Mouse (Mus musculus) limb, embryonic 10.5 days (tissue): ENCODE measurements around the gene Gnai2. TPM values are rescaled to one million over a fixed set of nuclear protein-coding genes. Genes with fewer than 3 reads are reported as not detected.
A peak's percentile ranks its signal among the peaks of the same experiment; 100 is the strongest.

ENCODE experiments used
- DNase-seq: peaks from one replicate; pipeline ENCODE4 v3.0.0-alpha.2; 2017; ENCODE audit warnings: low spot score
- H3K27ac ChIP-seq: fragments of 300-500 bp; sonication (generic); 2 replicates; pipeline ENCODE4 v1.5.1; 2016; ENCODE audit warnings: mild to moderate bottlenecking
- H3K27me3 ChIP-seq: fragments of 300-500 bp; sonication (generic); 2 replicates; pipeline ENCODE4 v1.6.1; 2016; ENCODE audit warnings: low read depth, mild to moderate bottlenecking; ENCODE audit not compliant: poor library complexity, severe bottlenecking
- H3K36me3 ChIP-seq: fragments of 300-500 bp; sonication (generic); 2 replicates; pipeline ENCODE4 v1.6.1; 2016; ENCODE audit warnings: mild to moderate bottlenecking, moderate library complexity
- H3K4me1 ChIP-seq: fragments of 300-500 bp; sonication (generic); 2 replicates; pipeline ENCODE4 v1.6.1; 2016
- H3K4me3 ChIP-seq: fragments of 300-500 bp; sonication (generic); 2 replicates; pipeline ENCODE4 v1.5.1; 2016; ENCODE audit warnings: mild to moderate bottlenecking, moderate library complexity
- H3K9me3 ChIP-seq: fragments of 300-500 bp; sonication (generic); replicated peaks from 2 replicates; pipeline ENCODE4 v1.6.1; 2016; ENCODE audit warnings: mild to moderate bottlenecking
- WGBS: fragments of 180-500 bp; shearing (Covaris S2); methylation state at CpG from one replicate; pipeline ENCODE4 v1.1.7; 2016; 5-methylcytosine and 5-hydroxymethylcytosine counted together
- polyA plus RNA-seq: library from polyadenylated mRNA; unstranded; fragments of >200 nt; fragmentation: Nextera tagmentation; extraction: Ambion mirVana; gene quantifications from 2 replicates; pipeline ENCODE4 v1.2.1, GENCODE M21; 2016

Gnai2 gene
- polyA plus RNA-seq, 1 experiment from 2014 or later, result 403 TPM

- H3K27ac ChIP-seq, result peak overlapping the region; percentile 94
- WGBS, result 7% methylated on average over 2 of the region's 2 CpGs
- peak overlapping the region; percentile 95 for H3K4me3 ChIP-seq
- H3K36me3 ChIP-seq, result peaks cover 83% of the 10 kb centered on the region
- peaks cover 67% of the 10 kb centered on the region for H3K4me1 ChIP-seq
- H3K27me3 ChIP-seq, result no peaks in the 10 kb centered on the region
- DNase-seq, result peak; percentile 97
- no peaks in the 10 kb centered on the region for H3K9me3 ChIP-seq
Measured at GRCm38 (mm10) chr9:107626844-107627277, 8.3 kb downstream of the Gnai2 start.

DNA sequence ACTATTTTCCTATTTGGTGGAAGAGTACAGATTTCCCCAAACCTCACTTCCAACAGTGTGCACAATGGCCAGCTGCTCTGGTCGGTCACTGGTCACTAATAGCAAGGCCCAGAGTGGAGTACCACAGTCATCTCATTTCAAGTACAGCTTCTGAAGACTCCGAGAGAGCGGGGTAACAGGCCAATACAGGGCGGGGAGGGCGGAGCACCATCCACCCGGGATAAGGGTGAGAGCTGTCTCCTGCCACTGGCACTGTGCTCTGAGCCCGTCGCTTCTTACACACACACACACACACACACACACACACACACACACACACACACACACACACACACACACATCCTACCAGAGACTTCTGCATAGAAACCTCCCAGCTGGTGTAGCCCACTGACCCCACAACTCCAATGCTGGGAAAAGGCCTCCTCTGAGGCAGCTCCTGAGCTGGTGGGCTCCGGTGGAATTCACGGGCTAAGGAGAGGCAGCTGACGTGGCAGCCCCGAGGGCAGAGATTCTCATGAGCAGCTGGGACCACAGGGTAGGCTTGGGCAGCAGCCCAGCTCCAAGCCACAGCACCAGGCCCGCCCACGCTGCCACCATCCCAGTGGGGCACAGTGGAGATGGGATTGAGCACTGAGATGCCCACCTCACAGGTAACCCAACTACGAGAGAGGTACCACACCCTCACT, 8.9 kb downstream of the Gnai2 start:
- no peaks in the 10 kb centered on the region for H3K27me3 ChIP-seq
- H3K9me3 ChIP-seq, result no peaks in the 10 kb centered on the region
- no peak for DNase-seq
- H3K27ac ChIP-seq, result peak overlapping the region; percentile 94
- peak overlapping the region; percentile 95 for H3K4me3 ChIP-seq
- WGBS, result 58% methylated on average over 15 of the region's 15 CpGs
- peaks cover 79% of the 10 kb centered on the region for H3K36me3 ChIP-seq
- peaks cover 61% of the 10 kb centered on the region for H3K4me1 ChIP-seq

GRCm38 (mm10) chr9:107625351-107626128, 9.6 kb downstream of the Gnai2 start:
- Histone ChIP-seq H3K36me3 (peaks cover 79% of the 10 kb centered on the region), H3K27me3 (no peaks in the 10 kb centered on the region), H3K4me3 (no peak overlapping the region), H3K9me3 (no peaks in the 10 kb centered on the region), H3K27ac (peak overlapping the region; percentile 94), H3K4me1 (peaks cover 54% of the 10 kb centered on the region)
- DNase-seq, result no peak
- 89% methylated on average over 12 of the region's 12 CpGs for WGBS

DNA sequence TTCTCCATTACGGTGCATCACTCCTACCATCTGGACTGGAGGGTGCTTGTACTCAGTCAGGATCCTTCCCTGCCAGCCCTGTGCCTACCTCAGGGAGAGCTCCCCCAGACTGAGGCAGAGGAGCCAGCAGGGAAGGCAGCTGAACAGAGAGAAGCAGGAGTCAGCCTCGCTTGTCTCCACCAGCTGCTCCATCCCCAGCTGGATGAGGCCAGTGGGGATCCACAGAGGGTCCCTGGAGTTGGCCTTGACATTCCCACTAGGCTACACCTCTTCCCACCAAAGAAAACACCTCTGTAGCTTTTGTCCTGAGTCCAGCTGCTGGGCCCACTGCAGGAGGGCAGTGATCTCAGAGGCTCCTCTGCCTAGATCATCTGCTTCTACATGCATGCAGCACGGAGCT, 10.2 kb downstream of the Gnai2 start:
- Histone ChIP-seq H3K9me3 (no peaks in the 10 kb centered on the region), H3K4me3 (no peak overlapping the region), H3K27ac (peak overlapping the region; percentile 12; the same call in 1 of the 2 replicates), H3K4me1 (peaks cover 48% of the 10 kb centered on the region), H3K36me3 (peaks cover 80% of the 10 kb centered on the region), H3K27me3 (no peaks in the 10 kb centered on the region)
- DNase-seq, result no peak
- WGBS, result 87% methylated on average over 3 of the region's 3 CpGs

- DNase-seq, result no peak
- no peaks in the 10 kb centered on the region for H3K9me3 ChIP-seq
- no peak overlapping the region for H3K4me3 ChIP-seq
- WGBS, result 85% methylated on average over 5 of the region's 5 CpGs
- peaks cover 44% of the 10 kb centered on the region for H3K4me1 ChIP-seq
- peaks cover 81% of the 10 kb centered on the region for H3K36me3 ChIP-seq
- no peaks in the 10 kb centered on the region for H3K27me3 ChIP-seq
- peak overlapping the region; percentile 12; the same call in 1 of the 2 replicates for H3K27ac ChIP-seq
Measured at GRCm38 (mm10) chr9:107624539-107624938, 10.6 kb downstream of the Gnai2 start.

DNA sequence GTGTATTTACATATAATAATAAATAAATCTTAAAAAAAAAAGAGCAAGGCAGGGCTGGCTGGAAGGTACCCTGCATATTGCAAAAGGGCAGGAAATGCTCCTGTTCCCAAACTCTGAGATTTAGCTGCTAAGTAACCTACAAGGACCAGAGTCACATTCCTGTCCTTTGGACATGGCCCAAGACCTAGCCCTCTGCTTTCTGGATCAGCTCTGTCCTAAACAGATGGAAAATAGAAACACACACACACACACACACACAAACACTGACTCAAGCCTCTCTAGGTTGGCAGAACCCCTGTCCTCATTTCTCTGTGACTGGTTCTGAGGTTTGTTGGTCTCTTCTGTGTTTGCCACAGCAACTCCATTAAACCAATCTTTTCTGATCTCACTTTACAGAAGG, 14.2 kb downstream of the Gnai2 start:
- Histone ChIP-seq H3K9me3 (no peaks in the 10 kb centered on the region), H3K4me3 (no peak overlapping the region), H3K27me3 (no peaks in the 10 kb centered on the region), H3K27ac (no peak overlapping the region), H3K36me3 (peaks cover 93% of the 10 kb centered on the region), H3K4me1 (peaks cover 8% of the 10 kb centered on the region)
- no peak for DNase-seq

DNA sequence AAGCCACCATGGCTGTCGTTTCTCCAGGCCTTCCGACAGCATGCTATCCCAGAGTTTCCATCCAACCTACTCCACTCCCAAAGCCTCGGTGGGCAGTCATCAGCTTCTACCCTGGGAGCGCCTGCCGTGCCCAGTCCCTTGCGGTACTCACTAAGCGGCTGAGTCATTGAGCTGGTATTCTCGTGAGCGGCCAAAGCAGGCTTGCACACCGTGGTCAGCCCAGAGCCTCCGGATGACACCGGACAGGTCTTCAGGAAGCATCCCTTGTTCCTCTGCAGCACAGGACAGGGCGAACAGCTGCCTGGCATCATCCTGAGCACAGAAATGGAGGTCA, 15.7 kb downstream of the Gnai2 start:
- 87% methylated on average over 13 of the region's 13 CpGs for WGBS
- no peak for DNase-seq
- Histone ChIP-seq H3K36me3 (peaks cover 93% of the 10 kb centered on the region), H3K27me3 (no peaks in the 10 kb centered on the region), H3K9me3 (no peaks in the 10 kb centered on the region), H3K4me1 (0 out of 2 replicates have a peak, but pooled peaks cover under 1% of the 10 kb centered on the region), H3K27ac (no peak overlapping the region), H3K4me3 (no peak overlapping the region)

- Histone ChIP-seq H3K4me1 (no peaks in the 10 kb centered on the region), H3K4me3 (no peak overlapping the region), H3K27me3 (no peaks in the 10 kb centered on the region), H3K36me3 (peaks cover 93% of the 10 kb centered on the region), H3K9me3 (no peaks in the 10 kb centered on the region), H3K27ac (no peak overlapping the region)
- WGBS, result 78% methylated on average over 13 of the region's 13 CpGs
- no peak for DNase-seq
Measured at GRCm38 (mm10) chr9:107618778-107619545, 16.2 kb downstream of the Gnai2 start.

DNA sequence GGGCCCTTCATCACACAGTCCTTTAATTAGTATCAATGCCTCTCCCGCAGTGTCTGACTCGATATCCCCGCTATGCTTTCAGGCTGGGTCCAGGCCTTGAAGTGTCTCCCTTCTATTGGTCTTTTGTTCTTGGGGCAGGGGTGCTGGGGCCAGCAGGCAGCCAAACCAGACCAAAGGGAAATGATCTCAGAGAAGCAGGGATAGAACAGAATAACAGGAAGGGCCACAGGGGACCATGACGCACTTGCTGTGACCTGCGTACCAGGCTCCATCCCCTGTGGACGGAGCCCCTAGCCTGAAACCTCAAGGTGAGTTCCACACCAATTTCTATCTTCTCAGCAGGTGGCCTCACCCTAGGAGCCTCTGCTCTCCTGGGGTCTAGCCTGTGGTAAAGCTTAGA, 17.1 kb downstream of the Gnai2 start:
- no peak for DNase-seq
- Histone ChIP-seq H3K27ac (no peak overlapping the region), H3K4me1 (peaks cover 3% of the 10 kb centered on the region), H3K27me3 (no peaks in the 10 kb centered on the region), H3K9me3 (no peaks in the 10 kb centered on the region), H3K36me3 (peaks cover 90% of the 10 kb centered on the region), H3K4me3 (no peak overlapping the region)
- 94% methylated on average over 6 of the region's 6 CpGs for WGBS

DNA sequence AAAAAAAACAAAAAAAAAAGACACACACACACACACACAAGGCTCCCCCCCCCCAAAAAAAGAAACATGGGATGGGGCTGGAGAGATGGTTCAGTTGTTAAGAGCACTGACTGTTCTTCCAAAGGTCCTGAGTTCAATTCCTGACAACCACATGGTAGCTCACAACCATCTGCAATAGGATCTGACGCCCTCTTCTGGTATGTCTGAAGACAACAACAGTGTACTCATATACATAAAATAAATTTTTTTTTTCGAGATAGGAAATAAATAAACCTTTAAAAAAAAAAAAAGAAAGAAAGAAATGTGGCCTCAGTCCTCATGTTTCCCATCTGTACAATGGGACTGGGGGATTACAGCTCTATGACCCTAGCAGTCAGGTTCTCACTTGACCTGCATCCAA, 17.7 kb downstream of the Gnai2 start:
- 85% methylated on average over 2 of the region's 2 CpGs for WGBS
- H3K4me1 ChIP-seq, result peaks cover 9% of the 10 kb centered on the region
- peaks cover 83% of the 10 kb centered on the region for H3K36me3 ChIP-seq
- H3K27ac ChIP-seq, result no peak overlapping the region
- H3K4me3 ChIP-seq, result no peak overlapping the region
- H3K27me3 ChIP-seq, result no peaks in the 10 kb centered on the region
- DNase-seq, result no peak
- no peaks in the 10 kb centered on the region for H3K9me3 ChIP-seq

GRCm38 (mm10) chr9:107615035-107615434, 20.1 kb downstream of the Gnai2 start:
- Histone ChIP-seq H3K4me1 (peaks cover 26% of the 10 kb centered on the region), H3K27me3 (no peaks in the 10 kb centered on the region), H3K9me3 (no peaks in the 10 kb centered on the region), H3K27ac (peak overlapping the region; percentile 4; the same call in 1 of the 2 replicates), H3K4me3 (no peak overlapping the region), H3K36me3 (peaks cover 64% of the 10 kb centered on the region)
- WGBS, result 84% methylated on average over 4 of the region's 4 CpGs
- no peak for DNase-seq

DNA sequence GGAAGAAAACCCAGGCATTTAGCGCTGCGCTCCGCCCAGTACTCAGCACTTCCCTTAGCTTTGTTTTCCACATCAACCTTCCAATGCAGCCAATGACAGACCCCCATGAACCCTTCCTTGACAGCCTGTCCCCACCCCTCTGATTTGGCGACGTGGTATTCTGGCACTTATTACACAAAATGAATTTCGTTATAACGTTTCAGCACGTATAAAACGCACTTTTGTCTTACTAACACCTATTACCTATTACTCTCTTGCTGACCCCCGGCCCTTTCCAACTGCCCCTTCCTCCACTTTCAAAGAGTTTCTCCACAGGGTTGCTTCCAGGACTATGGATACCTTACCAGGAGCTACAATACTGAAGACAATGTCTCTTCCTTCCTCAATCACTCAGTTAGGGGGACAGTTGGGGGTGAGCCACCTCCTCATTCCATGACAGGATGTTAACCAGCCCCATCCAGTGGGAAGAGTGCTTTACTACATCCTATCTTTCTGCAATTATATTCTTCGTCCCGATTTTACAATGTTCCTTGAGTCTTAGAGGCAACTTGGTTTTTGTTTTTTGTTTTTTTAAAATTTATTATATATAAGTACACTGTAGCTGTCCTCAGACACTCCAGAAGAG, 22.1 kb downstream of the Gnai2 start:
- Histone ChIP-seq H3K4me1 (peaks cover 46% of the 10 kb centered on the region), H3K9me3 (no peaks in the 10 kb centered on the region), H3K27ac (peak overlapping the region; percentile 93), H3K27me3 (no peaks in the 10 kb centered on the region; the same call in 1 of the 2 replicates), H3K36me3 (peaks cover 45% of the 10 kb centered on the region), H3K4me3 (peak overlapping the region; percentile 55)
- no peak for DNase-seq
- 12% methylated on average over 12 of the region's 12 CpGs for WGBS
